Mouse (Mus musculus): ENCODE results near the gene Pigp. TPM values are rescaled to one million over a fixed set of nuclear protein-coding genes. Genes with fewer than 3 reads are reported as not detected.

Gene Pigp
- polyA plus RNA-seq, 1 experiment from 2014 or later = 90.9 TPM

Other genes starting within 250 kb of the Pigp start
- gene Hlcs, start 58.3 kb downstream of the Pigp start, polyA plus RNA-seq (2014; fragmentation: Nextera tagmentation; extraction: Ambion mirVana) = 8.9 TPM in 2 replicates
- gene Ripply3, start 43.4 kb downstream of the Pigp start, polyA plus RNA-seq (2014; fragmentation: Nextera tagmentation; extraction: Ambion mirVana) = 5.7 and 6.9 TPM in 2 replicates
- 526 and 624 TPM in 2 replicates for gene Ttc3, start 1.2 kb downstream of the Pigp start, polyA plus RNA-seq (2014; fragmentation: Nextera tagmentation; extraction: Ambion mirVana)
- gene Vps26c, start 155.0 kb upstream of the Pigp start, polyA plus RNA-seq (2014; fragmentation: Nextera tagmentation; extraction: Ambion mirVana) = 66.8 and 74.2 TPM in 2 replicates
- gene Dyrk1a, start 198.2 kb upstream of the Pigp start, polyA plus RNA-seq (2014; fragmentation: Nextera tagmentation; extraction: Ambion mirVana) = 11.9 and 17.5 TPM in 2 replicates